ENCODE assay signal across 17 mouse cellular contexts in genomic region chr7:67114056-67114455, GRCm38 (mm10).
DNase-seq lines count a peak whose midpoint lies in the region; ATAC-seq and TF ChIP-seq lines count a peak whose summit lies in the region.
"Had no signal": no experiment of that assay in that cellular context is flagged by ENCODE, and none has a peak within 500 bp of the region (broad histone marks: within the 10 kb centered on the region; RNA-seq: fewer than 3 reads in every experiment).

No protein-coding gene starts in this region.

- 97% methylated on average over 3 of the region's 3 CpGs for WGBS in hindbrain, postnatal 0 days
- WGBS in hindbrain, embryonic 13.5 days = 96% methylated on average over 3 of the region's 3 CpGs
- WGBS in limb, embryonic 13.5 days = 92% methylated on average over 3 of the region's 3 CpGs
- over 99% methylated on average over 3 of the region's 3 CpGs for WGBS in cerebellum, adult 2 months

- H3K9ac ChIP-seq in hindbrain, postnatal 0 days (replicated peaks; ENCODE audit: low read length) = no peak overlapping the region
- H3K9ac ChIP-seq in hindbrain, embryonic 13.5 days = no peak overlapping the region
- H3K9ac ChIP-seq in CH12.LX (ENCODE audit: insufficient read depth, low read depth) = no peak overlapping the region
- H3K9ac ChIP-seq in limb, embryonic 13.5 days = no peak overlapping the region
- H3K9ac ChIP-seq: midbrain, embryonic 13.5 days; neural tube, embryonic 12.5 days; stomach, embryonic 15.5 days had no signal

- no peak for TF ChIP-seq RAD21 in CH12.LX (IDR thresholded peaks at IDR 0.05; ENCODE audit: low read depth, low read length)

- H3K4me3 ChIP-seq in hindbrain, postnatal 0 days (ENCODE audit: low read length) = no peak overlapping the region
- H3K4me3 ChIP-seq in hindbrain, embryonic 13.5 days = no peak overlapping the region
- no peak overlapping the region for H3K4me3 ChIP-seq in CH12.LX (replicated peaks in 1 of 3; ENCODE audit: low read depth in 2 of 3, low read length in 2 of 3, poor library complexity in 1 of 3)
- no peak overlapping the region for H3K4me3 ChIP-seq in limb, embryonic 13.5 days
- H3K4me3 ChIP-seq in cerebellum, adult 2 months (replicated peaks; ENCODE audit: insufficient read depth, low read depth, low read length) = no peak overlapping the region
- H3K4me3 ChIP-seq: erythroblast, embryonic 14.5 days; left cerebral cortex, adult 2 months; midbrain, embryonic 13.5 days; neural tube, embryonic 12.5 days; stomach, embryonic 15.5 days had no signal

- no peaks in the 10 kb centered on the region for H3K4me1 ChIP-seq in hindbrain, postnatal 0 days (ENCODE audit: insufficient read depth, low read length)
- H3K4me1 ChIP-seq in hindbrain, embryonic 13.5 days (replicated peaks) = peaks cover 25% of the 10 kb centered on the region
- peaks cover 11 to 26% of the 10 kb centered on the region in 2 experiments for H3K4me1 ChIP-seq in CH12.LX (ENCODE audit: control insufficient read depth in 1 of 2, insufficient read depth in 2 of 2)
- peaks cover 57% of the 10 kb centered on the region for H3K4me1 ChIP-seq in limb, embryonic 13.5 days
- H3K4me1 ChIP-seq in cerebellum, adult 2 months (ENCODE audit: control insufficient read depth, insufficient read depth, low read length) = no peaks in the 10 kb centered on the region
- H3K4me1 ChIP-seq: stomach, embryonic 15.5 days had no signal

- TF ChIP-seq POLR2A in CH12.LX (IDR thresholded peaks at IDR 0.05; ENCODE audit: low read depth, low read length) = no peak
- no peak for TF ChIP-seq POLR2A in cerebellum, adult 2 months (IDR thresholded peaks at IDR 0.05; ENCODE audit: borderline replicate concordance, insufficient read depth, low read length)

- in situ Hi-C loops in CH12.LX (cut with MboI; ENCODE audit: low pct_ligation_motif_present, low pct_unique_long_range_greater_than_20kb, low sequenced_read_pairs) = no loop called here

- peak; percentile 44; the same call in 1 of the 2 replicates for ATAC-seq in hindbrain, postnatal 0 days
- ATAC-seq in hindbrain, embryonic 13.5 days (ENCODE audit: low FRiP score) = no peak
- no peak for ATAC-seq in limb, embryonic 13.5 days (ENCODE audit: low FRiP score, low read depth)
- ATAC-seq: midbrain, embryonic 13.5 days had no signal

- H3K36me3 ChIP-seq in hindbrain, postnatal 0 days (ENCODE audit: insufficient read depth, low read length) = no peaks in the 10 kb centered on the region
- no peaks in the 10 kb centered on the region for H3K36me3 ChIP-seq in hindbrain, embryonic 13.5 days
- H3K36me3 ChIP-seq in CH12.LX (replicated peaks in 1 of 2; ENCODE audit: control insufficient read depth in 1 of 2, insufficient read depth in 1 of 2, low read length in 1 of 2) = no peaks in the 10 kb centered on the region
- no peaks in the 10 kb centered on the region for H3K36me3 ChIP-seq in limb, embryonic 13.5 days
- H3K36me3 ChIP-seq: midbrain, embryonic 13.5 days; neural tube, embryonic 12.5 days; stomach, embryonic 15.5 days had no signal

- H3K9me3 ChIP-seq in hindbrain, postnatal 0 days (ENCODE audit: low read length) = no peaks in the 10 kb centered on the region
- H3K9me3 ChIP-seq in hindbrain, embryonic 13.5 days = no peaks in the 10 kb centered on the region
- peaks cover 3% of the 10 kb centered on the region for H3K9me3 ChIP-seq in CH12.LX (replicated peaks; ENCODE audit: low read length)
- H3K9me3 ChIP-seq in limb, embryonic 13.5 days = no peaks in the 10 kb centered on the region
- H3K9me3 ChIP-seq: midbrain, embryonic 13.5 days; neural tube, embryonic 12.5 days; stomach, embryonic 15.5 days had no signal

- no peaks in the 10 kb centered on the region for H3K27me3 ChIP-seq in hindbrain, postnatal 0 days (ENCODE audit: insufficient read depth, low read length)
- H3K27me3 ChIP-seq in hindbrain, embryonic 13.5 days = no peaks in the 10 kb centered on the region
- peaks cover 4% of the 10 kb centered on the region for H3K27me3 ChIP-seq in CH12.LX (replicated peaks)
- no peaks in the 10 kb centered on the region for H3K27me3 ChIP-seq in limb, embryonic 13.5 days
- no peaks in the 10 kb centered on the region for H3K27me3 ChIP-seq in cerebellum, adult 2 months (ENCODE audit: control insufficient read depth, insufficient read depth, low read length)
- H3K27me3 ChIP-seq: midbrain, embryonic 13.5 days; neural tube, embryonic 12.5 days; stomach, embryonic 15.5 days had no signal

- TF ChIP-seq CTCF in hindbrain, postnatal 0 days (IDR thresholded peaks at IDR 0.05; ENCODE audit: low read depth) = no peak
- TF ChIP-seq CTCF in CH12.LX (conservative IDR thresholded peaks at IDR 0.05 in 1 of 2, IDR thresholded peaks at IDR 0.05 in 1 of 2; ENCODE audit: low read depth in 2 of 2, low read length in 2 of 2) = no peak
- no peak for TF ChIP-seq CTCF in cerebellum, adult 2 months (IDR thresholded peaks at IDR 0.05; ENCODE audit: borderline replicate concordance, insufficient read depth, low read depth, low read length)

- dilution Hi-C loops in CH12.LX (cut with MboI; ENCODE audit: extremely low pct_ligation_motif_present, extremely low pct_unique_long_range_greater_than_20kb, low sequenced_read_pairs) = no loop called here

- no peak overlapping the region for H3K4me2 ChIP-seq in hindbrain, postnatal 0 days (ENCODE audit: low read depth, low read length)
- H3K4me2 ChIP-seq in hindbrain, embryonic 13.5 days = no peak overlapping the region
- H3K4me2 ChIP-seq in CH12.LX (ENCODE audit: insufficient read depth, low read depth, poor library complexity, severe bottlenecking) = no peak overlapping the region
- no peak overlapping the region for H3K4me2 ChIP-seq in limb, embryonic 13.5 days (replicated peaks)
- H3K4me2 ChIP-seq: midbrain, embryonic 13.5 days; neural tube, embryonic 12.5 days; stomach, embryonic 15.5 days had no signal

- peak; percentile 20 for DNase-seq in hindbrain, postnatal 0 days (ENCODE audit: low spot score)
- peak; percentile 19 for DNase-seq in CH12.LX (ENCODE audit: extremely low read depth)
- DNase-seq in NIH3T3 (ENCODE audit: low read depth) = peak; percentile 10
- DNase-seq in layer of hippocampus, postnatal 36 days = no peak
- DNase-seq in cerebellum, adult 2 months = no peak
- DNase-seq: adrenal gland, postnatal 25 days; heart, postnatal 36 days; kidney, adult 18-20 months; liver; thymus, postnatal 36 days had no signal

- no peak for TF ChIP-seq EP300 in CH12.LX (IDR thresholded peaks at IDR 0.05; ENCODE audit: low read length)

- no peaks in the 10 kb centered on the region for H3K79me2 ChIP-seq in CH12.LX (replicated peaks; ENCODE audit: control insufficient read depth, extremely low read depth, insufficient read depth, poor library complexity, severe bottlenecking)

- H3K27ac ChIP-seq in hindbrain, postnatal 0 days = no peak overlapping the region
- H3K27ac ChIP-seq in hindbrain, embryonic 13.5 days = no peak overlapping the region
- H3K27ac ChIP-seq in CH12.LX (ENCODE audit: insufficient read depth, low read depth) = no peak overlapping the region
- H3K27ac ChIP-seq in limb, embryonic 13.5 days = peak overlapping the region; percentile 65; the same call in 1 of the 2 replicates
- no peak overlapping the region for H3K27ac ChIP-seq in cerebellum, adult 2 months (ENCODE audit: insufficient read depth, low read length)
- H3K27ac ChIP-seq: left cerebral cortex, adult 2 months; midbrain, embryonic 13.5 days; neural tube, embryonic 12.5 days; stomach, embryonic 15.5 days had no signal

TF ChIP-seq in CH12.LX, 34 proteins besides CTCF, POLR2A, EP300 and RAD21:
- TF ChIP-seq ZNF384 (IDR thresholded peaks at IDR 0.05; ENCODE audit: low read depth, low read length) (no peak), JUND (conservative IDR thresholded peaks at IDR 0.05; ENCODE audit: low read depth, low read length) (peak; percentile 71), IRF4 (IDR thresholded peaks at IDR 0.05; ENCODE audit: low read depth, low read length) (no peak), BHLHE40 (IDR thresholded peaks at IDR 0.05; ENCODE audit: low read depth, low read length) (no peak), POLR2AphosphoS2 (IDR thresholded peaks at IDR 0.05; ENCODE audit: low read depth, low read length) (no peak), HCFC1 (IDR thresholded peaks at IDR 0.05; ENCODE audit: low read depth, low read length) (peak; percentile 41), ZC3H11A (IDR thresholded peaks at IDR 0.05; ENCODE audit: low read depth, low read length) (no peak), SIN3A (IDR thresholded peaks at IDR 0.05; ENCODE audit: low read length) (no peak), E2F4 (IDR thresholded peaks at IDR 0.05; ENCODE audit: insufficient replicate concordance, low read depth, low read length) (no peak), CHD1 (IDR thresholded peaks at IDR 0.05; ENCODE audit: low read depth, low read length) (no peak), ELF1 (IDR thresholded peaks at IDR 0.05; ENCODE audit: low read depth, low read length) (no peak), ETS1 (conservative IDR thresholded peaks at IDR 0.05; ENCODE audit: low read depth, low read length) (no peak), MAZ (IDR thresholded peaks at IDR 0.05; ENCODE audit: low read depth, low read length) (no peak), TBP (conservative IDR thresholded peaks at IDR 0.05; ENCODE audit: low read depth, low read length) (no peak)

Comparison
In these comparisons a context has a peak if more than half of its experiments do, and no peak if none do; other contexts are left out.
1. DNase-seq: peak in hindbrain, postnatal 0 days (single experiment), CH12.LX (single experiment) and NIH3T3 (single experiment); none in layer of hippocampus, postnatal 36 days (0 of 2) and cerebellum, adult 2 months (0 of 2).